ENCODE assay signal across 26 mouse cellular contexts in the genomic region with DNA sequence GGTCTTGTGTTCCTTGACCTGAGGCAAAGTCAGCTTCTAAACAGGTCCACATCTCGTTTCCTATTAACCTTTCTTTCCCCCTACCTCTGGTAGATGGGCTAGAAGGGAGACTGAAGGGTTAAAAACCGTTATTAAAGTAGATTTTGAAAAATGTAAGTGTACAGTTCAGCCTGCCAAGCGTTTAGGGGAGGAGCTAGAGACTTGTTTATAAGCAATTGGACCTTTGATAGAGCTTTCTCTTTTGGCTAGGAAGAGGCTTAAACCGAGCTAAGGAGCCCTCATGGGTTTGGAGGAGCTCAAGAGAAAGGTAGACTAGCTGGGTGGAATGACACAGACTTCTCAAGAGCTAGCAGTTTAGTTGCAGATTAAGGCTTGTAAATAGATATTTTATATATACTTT. TPM values are rescaled to one million over a fixed set of nuclear protein-coding genes. Genes with fewer than 3 reads are reported as not detected.
"Had no signal": no experiment of that assay in that cellular context is flagged by ENCODE, and none has a peak within 500 bp of the region (broad histone marks: within the 10 kb centered on the region; RNA-seq: fewer than 3 reads in every experiment).

No protein-coding gene starts in this region.

- ATAC-seq: hindbrain, postnatal 0 days; intestine, embryonic 16.5 days; liver, embryonic 12.5 days had no signal

- H3K9ac ChIP-seq: heart, embryonic 12.5 days; hindbrain, embryonic 12.5 days; hindbrain, embryonic 14.5 days; kidney, embryonic 15.5 days; limb, embryonic 13.5 days; limb, embryonic 15.5 days; liver, embryonic 12.5 days had no signal

- DNase-seq: gastrocnemius, adult 2 months; gastrocnemius, postnatal 10 days; gastrocnemius, postnatal 25 days; heart, adult 18-20 months; heart, postnatal 10 days; heart, postnatal 4 days; kidney, adult 11 months; kidney, adult 2 months; kidney, adult 9 months; kidney, postnatal 14 days; kidney, postnatal 36 days; layer of hippocampus, adult 9-11 months; layer of hippocampus, postnatal 36 days had no signal

- H3K9me3 ChIP-seq: heart, embryonic 10.5 days; heart, embryonic 12.5 days; hindbrain, embryonic 10.5 days; hindbrain, embryonic 12.5 days; kidney, embryonic 15.5 days; limb, embryonic 13.5 days; limb, embryonic 15.5 days; liver, embryonic 12.5 days had no signal

- H3K27me3 ChIP-seq: heart, embryonic 12.5 days; hindbrain, embryonic 12.5 days; kidney, embryonic 15.5 days; limb, embryonic 13.5 days; limb, embryonic 15.5 days; liver, embryonic 12.5 days had no signal

- H3K4me2 ChIP-seq: heart, embryonic 12.5 days; hindbrain, embryonic 12.5 days; hindbrain, embryonic 14.5 days; kidney, embryonic 15.5 days; limb, embryonic 13.5 days; limb, embryonic 15.5 days; liver, embryonic 12.5 days had no signal

- H3K4me3 ChIP-seq: gastrocnemius, adult 2 months; heart, embryonic 10.5 days; heart, embryonic 12.5 days; hindbrain, embryonic 10.5 days; hindbrain, embryonic 12.5 days; kidney, embryonic 15.5 days; limb, embryonic 13.5 days; limb, embryonic 15.5 days; liver, embryonic 12.5 days had no signal

- H3K4me1 ChIP-seq: heart, embryonic 10.5 days; heart, embryonic 12.5 days; hindbrain, embryonic 12.5 days; kidney, embryonic 15.5 days; limb, embryonic 13.5 days; limb, embryonic 15.5 days; liver, embryonic 12.5 days had no signal

- H3K27ac ChIP-seq: gastrocnemius, adult 2 months; heart, embryonic 10.5 days; hindbrain, embryonic 10.5 days; hindbrain, embryonic 12.5 days; hindbrain, embryonic 14.5 days; hindbrain, postnatal 0 days; kidney, embryonic 15.5 days; kidney, postnatal 0 days; limb, embryonic 13.5 days; limb, embryonic 15.5 days; liver, embryonic 12.5 days had no signal

RNA-seq across cellular contexts. Expression of a gene that starts 57.5 kb away (rescaled TPM):
- polyA plus RNA-seq: liver, adult 2 months had no signal
